Mouse (Mus musculus): Measurements from ENCODE around the gene Top3b. TPM values are rescaled to one million over a fixed set of nuclear protein-coding genes. Genes with fewer than 3 reads are reported as not detected.
"Not testable (repeated sequence)": the region's sequence is repeated elsewhere in the genome, so short reads cannot be mapped to it uniquely, and the experiment has no call there.

Gene Top3b
- total RNA-seq, 1 experiment = 140 TPM

DNA sequence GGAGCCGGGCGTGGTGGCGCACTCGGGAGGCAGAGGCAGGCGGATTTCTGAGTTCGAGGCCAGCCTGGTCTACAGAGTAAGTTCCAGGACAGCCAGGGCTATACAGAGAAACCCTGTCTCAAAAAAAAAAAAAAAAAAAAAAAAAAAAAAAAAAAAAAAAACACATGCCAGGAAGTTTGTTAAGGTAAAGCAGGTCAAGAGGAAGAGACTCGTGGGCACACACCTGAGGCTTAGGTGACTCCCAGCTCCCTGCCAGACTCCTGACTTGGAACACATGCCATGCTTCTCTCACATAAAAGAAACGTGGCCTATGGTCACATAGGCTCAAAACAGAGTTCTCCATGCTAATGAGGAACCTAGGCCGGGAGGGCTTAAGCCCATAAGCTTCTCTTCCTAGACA is 14.5 kb upstream of the Top3b start:
- H3K9me3 ChIP-seq (ENCODE audit: control insufficient read depth, insufficient read depth, low read depth, low read length); H3K36me3 ChIP-seq (ENCODE audit: control insufficient read depth, insufficient read depth, low read length, poor library complexity, severe bottlenecking): not testable (repeated sequence)
- peak; percentile 69; the same call in 1 of the 2 replicates for TF ChIP-seq ZNF384 (IDR thresholded peaks at IDR 0.05; ENCODE audit: low read depth, low read length)

GRCm38 (mm10) chr16:16856731-16857476 is 13.6 kb upstream of the Top3b start:
- no peak for TF ChIP-seq ZNF384 (IDR thresholded peaks at IDR 0.05; ENCODE audit: low read depth, low read length)
- TF ChIP-seq ZC3H11A (IDR thresholded peaks at IDR 0.05; ENCODE audit: borderline replicate concordance, low read depth, low read length) = no peak
- TF ChIP-seq CHD2 (IDR thresholded peaks at IDR 0.05; ENCODE audit: low read depth, low read length) = no peak
- TF ChIP-seq HCFC1 (IDR thresholded peaks at IDR 0.05; ENCODE audit: borderline replicate concordance, insufficient read depth, low read length) = no peak
- no peak for TF ChIP-seq MAFK (IDR thresholded peaks at IDR 0.05; ENCODE audit: insufficient read depth, low read depth, low read length)
- in situ Hi-C loops (cut with MboI; ENCODE audit: low sequenced_read_pairs in 2 of 2, unreplicated experiment in 2 of 2) = no loop called here
- Histone ChIP-seq H3K36me3 (ENCODE audit: control insufficient read depth, insufficient read depth, low read length, poor library complexity, severe bottlenecking) (no peaks in the 10 kb centered on the region), H3K9me3 (ENCODE audit: control insufficient read depth, insufficient read depth, low read depth, low read length) (no peaks in the 10 kb centered on the region), H3K4me1 (ENCODE audit: control insufficient read depth in 2 of 2, insufficient read depth in 2 of 2, low read length in 2 of 2, poor library complexity in 1 of 2) (peaks cover 0 to 5% of the 10 kb centered on the region in 2 experiments; a peak in 2 of 4 replicates), H3K27ac (ENCODE audit: insufficient read depth, low read depth, low read length, poor library complexity, severe bottlenecking) (no peak overlapping the region), H3K9ac (ENCODE audit: insufficient read depth, low read depth, low read length, poor library complexity, severe bottlenecking) (no peak overlapping the region), H3K4me3 (ENCODE audit: insufficient read depth in 1 of 2, low read depth in 1 of 2, low read length in 2 of 2, poor library complexity in 1 of 2, severe bottlenecking in 1 of 2) (no peak overlapping the region)
- no peak for DNase-seq (ENCODE audit: low read depth, low spot score)

More for the DNA sequence above, 14.5 kb upstream of the Top3b start:
- H3K4me1 ChIP-seq (ENCODE audit: control insufficient read depth in 2 of 2, insufficient read depth in 2 of 2, low read length in 2 of 2, poor library complexity in 1 of 2); H3K9ac ChIP-seq (ENCODE audit: insufficient read depth, low read depth, low read length, poor library complexity, severe bottlenecking); H3K4me3 ChIP-seq (ENCODE audit: insufficient read depth in 1 of 2, low read depth in 1 of 2, low read length in 2 of 2, poor library complexity in 1 of 2, severe bottlenecking in 1 of 2); in situ Hi-C loops (cut with MboI; ENCODE audit: low sequenced_read_pairs in 2 of 2, unreplicated experiment in 2 of 2); H3K27ac ChIP-seq (ENCODE audit: insufficient read depth, low read depth, low read length, poor library complexity, severe bottlenecking); DNase-seq (ENCODE audit: low read depth, low spot score): not testable (repeated sequence)

DNA sequence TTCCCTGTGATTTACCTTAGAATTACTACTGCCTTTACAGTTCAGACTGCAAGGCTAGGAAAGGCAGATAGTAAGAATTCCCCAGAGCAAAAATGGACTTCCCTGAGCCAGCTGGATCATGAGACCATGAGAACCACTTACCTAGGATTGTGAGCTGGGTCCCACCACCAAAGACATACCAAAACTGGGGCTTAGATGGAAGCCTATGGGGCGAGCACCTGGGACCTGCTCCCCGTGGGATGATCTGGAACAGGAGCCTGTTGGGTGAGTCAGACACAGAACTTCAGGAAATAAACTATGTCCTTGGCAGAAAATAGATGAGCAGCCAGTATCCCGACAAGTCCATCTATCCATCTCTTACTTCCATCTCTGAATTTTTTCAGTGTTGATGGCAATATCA is 8.2 kb upstream of the Top3b start:
- Histone ChIP-seq H3K27ac (ENCODE audit: insufficient read depth, low read depth, low read length, poor library complexity, severe bottlenecking) (no peak overlapping the region), H3K4me1 (ENCODE audit: control insufficient read depth in 2 of 2, insufficient read depth in 2 of 2, low read length in 2 of 2, poor library complexity in 1 of 2) (peaks cover 12 to 14% of the 10 kb centered on the region in 2 experiments), H3K9me3 (ENCODE audit: control insufficient read depth, insufficient read depth, low read depth, low read length) (no peaks in the 10 kb centered on the region), H3K4me3 (ENCODE audit: insufficient read depth in 1 of 2, low read depth in 1 of 2, low read length in 2 of 2, poor library complexity in 1 of 2, severe bottlenecking in 1 of 2) (no peak overlapping the region), H3K9ac (ENCODE audit: insufficient read depth, low read depth, low read length, poor library complexity, severe bottlenecking) (no peak overlapping the region), H3K36me3 (ENCODE audit: control insufficient read depth, insufficient read depth, low read length, poor library complexity, severe bottlenecking) (no peaks in the 10 kb centered on the region)
- in situ Hi-C loops (cut with MboI; ENCODE audit: low sequenced_read_pairs in 2 of 2, unreplicated experiment in 2 of 2) = no loop called here
- TF ChIP-seq ZC3H11A (IDR thresholded peaks at IDR 0.05; ENCODE audit: borderline replicate concordance, low read depth, low read length) = no peak
- TF ChIP-seq ZNF384 (IDR thresholded peaks at IDR 0.05; ENCODE audit: low read depth, low read length) = no peak
- TF ChIP-seq HCFC1 (IDR thresholded peaks at IDR 0.05; ENCODE audit: borderline replicate concordance, insufficient read depth, low read length) = no peak
- no peak for TF ChIP-seq CHD2 (IDR thresholded peaks at IDR 0.05; ENCODE audit: low read depth, low read length)
- no peak for TF ChIP-seq MAFK (IDR thresholded peaks at IDR 0.05; ENCODE audit: insufficient read depth, low read depth, low read length)
- no peak for DNase-seq (ENCODE audit: low read depth, low spot score)

- no peak for TF ChIP-seq CHD2 (IDR thresholded peaks at IDR 0.05; ENCODE audit: low read depth, low read length)
- in situ Hi-C loops (cut with MboI; ENCODE audit: low sequenced_read_pairs in 2 of 2, unreplicated experiment in 2 of 2) = no loop called here
- H3K9ac ChIP-seq (ENCODE audit: insufficient read depth, low read depth, low read length, poor library complexity, severe bottlenecking) = no peak within 1 kb of the TSS
- H3K4me1 ChIP-seq (ENCODE audit: control insufficient read depth in 2 of 2, insufficient read depth in 2 of 2, low read length in 2 of 2, poor library complexity in 1 of 2) = peaks cover 12 to 15% of the 10 kb centered on the region in 2 experiments
- no peak for DNase-seq (ENCODE audit: low read depth, low spot score)
- peak within 1 kb of the TSS; percentile 100 for H3K27ac ChIP-seq (ENCODE audit: insufficient read depth, low read depth, low read length, poor library complexity, severe bottlenecking)
- H3K4me3 ChIP-seq (ENCODE audit: insufficient read depth in 1 of 2, low read depth in 1 of 2, low read length in 2 of 2, poor library complexity in 1 of 2, severe bottlenecking in 1 of 2) = no peak within 1 kb of the TSS
- H3K36me3 ChIP-seq (ENCODE audit: control insufficient read depth, insufficient read depth, low read length, poor library complexity, severe bottlenecking) = no peaks in the 10 kb centered on the region
- H3K9me3 ChIP-seq (ENCODE audit: control insufficient read depth, insufficient read depth, low read depth, low read length) = no peaks in the 10 kb centered on the region
Observed at GRCm38 (mm10) chr16:16863978-16864377, 6.6 kb upstream of the Top3b start, which contains the start of gene Igll1. TSS of gene Igll1 (minus strand) at chr16:16863985.

GRCm38 (mm10) chr16:16865217-16865616 is 5.3 kb upstream of the Top3b start:
- H3K9me3 ChIP-seq (ENCODE audit: control insufficient read depth, insufficient read depth, low read depth, low read length) = no peaks in the 10 kb centered on the region
- H3K4me3 ChIP-seq (ENCODE audit: insufficient read depth in 1 of 2, low read depth in 1 of 2, low read length in 2 of 2, poor library complexity in 1 of 2, severe bottlenecking in 1 of 2) = no peak overlapping the region
- H3K27ac ChIP-seq (ENCODE audit: insufficient read depth, low read depth, low read length, poor library complexity, severe bottlenecking) = peak overlapping the region; percentile 100
- H3K36me3 ChIP-seq (ENCODE audit: control insufficient read depth, insufficient read depth, low read length, poor library complexity, severe bottlenecking) = no peaks in the 10 kb centered on the region
- no peak for TF ChIP-seq CHD2 (IDR thresholded peaks at IDR 0.05; ENCODE audit: low read depth, low read length)
- no peak for TF ChIP-seq HCFC1 (IDR thresholded peaks at IDR 0.05; ENCODE audit: borderline replicate concordance, insufficient read depth, low read length)
- no peak for TF ChIP-seq ZC3H11A (IDR thresholded peaks at IDR 0.05; ENCODE audit: borderline replicate concordance, low read depth, low read length)
- no peak for TF ChIP-seq ZNF384 (IDR thresholded peaks at IDR 0.05; ENCODE audit: low read depth, low read length)
- TF ChIP-seq MAFK (IDR thresholded peaks at IDR 0.05; ENCODE audit: insufficient read depth, low read depth, low read length) = no peak
- no peak for DNase-seq (ENCODE audit: low read depth, low spot score)
- H3K4me1 ChIP-seq (ENCODE audit: control insufficient read depth in 2 of 2, insufficient read depth in 2 of 2, low read length in 2 of 2, poor library complexity in 1 of 2) = peaks cover 12 to 16% of the 10 kb centered on the region in 2 experiments
- no peak overlapping the region for H3K9ac ChIP-seq (ENCODE audit: insufficient read depth, low read depth, low read length, poor library complexity, severe bottlenecking)
- in situ Hi-C loops (cut with MboI; ENCODE audit: low sequenced_read_pairs in 2 of 2, unreplicated experiment in 2 of 2) = no loop called here
